Mouse (Mus musculus): Measurements from ENCODE around the gene Syn3.
A peak's percentile ranks its signal among the peaks of the same experiment; 100 is the strongest.
"Not testable (repeated sequence)": the region's sequence is repeated elsewhere in the genome, so short reads cannot be mapped to it uniquely, and the experiment has no call there.

Gene Syn3

DNA sequence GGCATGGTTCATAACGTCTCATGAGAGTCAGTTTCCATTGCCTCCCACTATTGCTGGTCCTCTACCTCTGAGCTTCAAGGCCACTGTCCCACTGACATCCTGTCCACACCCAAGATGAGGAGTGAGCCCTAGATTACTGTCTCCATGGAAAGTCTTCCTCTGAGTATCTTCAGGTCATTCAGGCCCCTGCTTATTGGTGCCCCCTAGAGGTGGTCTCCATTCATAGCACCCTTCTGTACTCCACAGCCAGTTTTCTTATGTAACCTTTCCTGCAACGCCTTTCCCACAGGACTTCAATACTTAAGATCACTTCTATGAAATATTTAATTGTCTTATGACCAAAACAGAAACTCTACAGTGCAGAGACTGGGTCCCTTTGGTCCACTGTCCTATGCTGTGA, 80.4 kb downstream of the Syn3 start:
- DNase-seq (ENCODE audit: low spot score in 2 of 2), result no peak

DNA sequence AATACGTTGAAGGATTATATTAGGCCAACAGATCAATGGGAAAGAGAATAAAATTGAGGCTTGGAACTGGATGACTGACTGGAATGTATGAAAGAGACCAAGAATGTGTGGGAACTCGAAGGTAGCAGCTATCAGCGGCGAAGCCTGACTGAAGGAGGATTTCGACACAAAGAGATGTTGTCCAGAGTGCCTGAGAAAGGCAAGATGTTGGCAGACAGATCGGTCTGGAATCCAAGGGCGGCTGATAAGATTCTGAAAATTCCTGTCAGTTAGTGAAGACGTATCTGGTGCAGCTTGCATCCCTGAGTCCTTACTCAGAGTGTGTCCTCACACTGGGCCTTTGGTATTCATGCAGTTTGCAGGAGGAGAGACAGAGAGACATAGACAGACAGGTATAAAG, 81.9 kb downstream of the Syn3 start:
- no peak for DNase-seq (ENCODE audit: low spot score in 2 of 2)

DNA sequence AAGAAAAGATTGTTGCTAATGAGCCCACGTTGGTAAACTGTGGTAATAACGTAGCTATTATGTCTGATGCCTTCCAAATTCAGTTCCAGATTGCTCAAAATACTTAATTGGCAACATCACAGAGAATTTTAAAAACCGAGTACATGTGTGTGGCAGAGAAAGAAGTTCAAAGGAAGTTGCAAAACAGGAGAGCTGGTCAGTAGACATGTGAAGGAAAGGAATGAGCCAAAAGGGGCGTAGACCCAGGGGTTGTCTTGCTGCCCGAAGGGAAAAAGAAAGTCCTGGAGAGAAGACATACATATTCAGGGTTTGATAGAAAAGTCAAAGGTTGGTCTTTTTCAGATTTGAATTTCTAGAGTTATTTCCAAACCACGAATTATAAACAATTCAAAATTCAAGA, 87.8 kb downstream of the Syn3 start:
- DNase-seq (ENCODE audit: low spot score in 2 of 2), result no peak

DNA sequence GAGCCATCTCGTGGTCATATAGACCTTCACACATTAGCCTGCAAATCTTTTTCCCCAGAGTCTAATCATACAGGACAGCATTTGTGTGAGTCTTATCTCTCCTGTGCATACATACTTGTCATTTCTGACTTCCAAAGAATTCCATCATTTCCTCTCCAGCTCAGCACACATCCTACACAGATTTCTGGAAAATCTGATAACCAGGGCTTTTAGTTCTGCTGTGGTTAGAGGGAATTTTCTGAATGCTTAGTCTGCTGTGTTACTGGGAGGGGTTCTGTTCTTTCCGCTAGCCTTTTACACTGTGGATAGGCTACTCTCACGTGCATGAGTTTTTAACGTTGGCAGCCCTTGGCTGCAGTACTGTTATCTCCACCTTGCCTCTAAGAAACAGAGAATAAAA, 91.7 kb downstream of the Syn3 start:
- DNase-seq (ENCODE audit: low spot score in 2 of 2), result no peak

DNA sequence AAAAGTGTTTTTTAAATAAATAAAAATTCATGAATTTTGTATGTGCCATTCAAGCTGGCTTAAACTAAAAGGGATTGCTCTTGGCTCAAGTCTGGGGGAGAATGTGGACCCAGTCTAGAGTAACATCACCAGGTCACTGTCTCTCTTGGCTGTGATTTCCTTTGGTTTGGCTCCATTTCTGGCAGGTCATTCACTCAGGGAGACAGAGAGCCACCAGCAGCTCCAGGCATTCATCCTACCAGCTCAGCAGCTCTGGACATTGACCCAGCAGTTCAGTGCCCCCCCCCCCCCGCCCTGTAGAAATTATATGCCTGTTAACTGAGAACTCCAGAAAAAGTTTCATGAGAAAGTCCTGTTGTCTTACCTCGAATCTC, 100.4 kb downstream of the Syn3 start:
- no peak for DNase-seq (ENCODE audit: low spot score in 2 of 2)

DNA sequence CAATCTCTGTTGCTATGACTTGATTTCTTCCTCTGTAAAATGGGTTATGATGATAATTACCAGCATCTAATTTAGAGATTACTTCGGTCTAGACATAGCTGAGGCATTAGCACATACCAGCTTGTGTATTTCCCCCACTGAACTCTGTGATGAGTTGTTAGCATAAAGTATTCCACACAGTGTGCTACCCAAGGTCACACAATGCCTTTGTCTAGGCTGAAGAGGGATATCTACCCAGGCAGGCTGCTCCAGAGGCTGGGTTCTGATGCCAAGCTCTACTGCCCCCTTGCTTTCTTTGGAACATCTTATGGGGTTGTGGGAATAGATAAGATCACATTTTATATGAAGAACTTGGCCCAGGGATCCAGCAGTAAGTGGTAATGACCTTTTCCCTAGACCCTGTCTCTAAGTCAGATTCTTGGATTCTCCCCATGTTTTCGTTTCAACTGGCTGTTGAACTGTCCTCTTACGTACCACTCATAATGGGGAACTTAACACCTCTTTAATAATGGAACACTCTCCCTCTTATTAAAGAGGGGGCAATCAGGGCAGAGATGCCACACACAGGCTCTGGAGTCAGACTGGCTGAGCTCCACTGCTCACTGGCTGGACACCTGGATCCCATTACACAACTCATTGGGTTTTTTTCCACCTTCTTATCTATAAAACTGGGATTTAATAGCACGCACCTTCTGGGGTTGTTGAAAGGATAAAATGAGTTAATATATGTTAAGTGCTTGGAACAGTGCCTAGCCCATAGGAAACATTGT, 100.9 kb downstream of the Syn3 start:
- DNase-seq (ENCODE audit: low spot score in 2 of 2), result no peak

DNA sequence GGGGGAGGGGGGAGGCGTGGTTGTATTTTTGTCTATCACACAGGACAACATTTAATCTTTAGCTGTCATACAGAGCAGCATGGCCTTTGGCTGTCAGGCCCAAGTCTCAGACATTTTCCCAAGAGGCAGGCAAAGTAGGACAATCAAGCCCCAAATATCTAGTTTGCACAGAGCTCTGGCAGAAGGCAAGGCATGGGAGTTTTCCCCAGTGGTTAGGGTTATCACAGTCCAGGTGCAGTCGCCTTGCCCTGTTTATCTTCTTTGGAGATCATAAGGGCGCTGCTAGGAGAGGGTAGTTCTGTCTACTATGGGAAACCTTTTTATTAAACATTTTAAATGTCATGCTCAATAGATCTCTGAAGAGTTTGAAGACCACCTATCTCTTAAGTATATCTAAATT, 106.3 kb downstream of the Syn3 start:
- no peak for DNase-seq (ENCODE audit: low spot score in 2 of 2)

DNA sequence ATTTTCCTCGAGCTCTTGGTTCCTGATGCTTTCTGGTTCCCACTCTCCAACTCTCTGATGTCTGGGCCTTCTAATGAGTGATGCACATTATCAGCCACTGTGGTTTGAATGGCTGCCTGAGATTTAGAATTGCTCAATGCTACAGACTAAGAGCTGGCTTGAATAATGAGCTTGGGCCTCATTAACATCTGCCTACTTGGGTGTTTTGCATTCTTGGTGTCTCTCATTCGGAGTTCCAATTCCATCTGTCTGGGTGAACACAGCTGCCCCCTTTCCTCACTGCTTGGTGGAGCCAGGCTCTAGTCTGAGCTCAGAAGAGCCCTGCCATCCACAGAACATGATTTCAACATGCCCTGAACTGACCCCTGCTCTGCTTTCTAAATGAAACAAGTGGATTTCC, 108.8 kb downstream of the Syn3 start:
- peak in 1 of 2 experiments; percentile 58 for DNase-seq (ENCODE audit: low spot score in 2 of 2)

DNA sequence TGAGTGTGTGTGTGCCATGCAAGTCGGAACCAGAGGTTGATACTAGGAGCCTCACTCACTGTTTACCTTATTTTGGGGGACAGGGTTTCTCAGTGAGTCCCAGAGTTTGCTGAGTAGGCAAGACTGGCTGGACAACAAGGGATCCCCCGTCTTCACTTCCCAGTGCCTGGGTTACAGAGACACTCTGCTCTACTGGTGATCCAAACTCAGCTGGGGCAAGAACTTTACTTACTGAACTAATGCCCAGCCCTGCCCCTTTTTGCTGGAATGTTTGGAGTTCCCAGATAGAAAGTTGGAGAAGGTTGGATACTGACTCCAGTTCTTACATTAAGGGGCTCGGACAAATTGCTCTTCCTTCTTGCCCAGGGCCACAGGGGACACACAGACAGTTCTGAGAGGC, 109.3 kb downstream of the Syn3 start:
- no peak for DNase-seq (ENCODE audit: low spot score in 2 of 2)

DNA sequence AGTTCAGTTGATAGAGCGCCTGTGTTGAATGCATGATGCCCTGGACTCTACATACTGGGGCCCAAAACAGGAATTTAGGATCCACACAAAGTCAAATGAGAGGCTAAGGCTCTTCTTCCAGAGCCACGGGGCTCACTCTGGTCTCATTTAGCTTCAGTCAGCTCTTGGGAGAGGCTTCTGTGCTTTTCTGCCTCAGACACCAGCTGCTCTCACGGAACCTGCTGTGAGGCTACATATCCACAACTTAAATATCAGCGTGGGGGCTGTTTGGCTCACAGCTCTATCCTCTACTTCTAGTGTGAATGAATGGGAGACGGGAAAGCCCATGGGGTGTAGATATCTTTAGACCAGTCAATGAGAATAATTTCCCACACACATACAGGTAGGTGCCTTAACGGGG, 109.9 kb downstream of the Syn3 start:
- peak; percentile 70 to 83 for DNase-seq (ENCODE audit: low spot score in 2 of 2)

DNA sequence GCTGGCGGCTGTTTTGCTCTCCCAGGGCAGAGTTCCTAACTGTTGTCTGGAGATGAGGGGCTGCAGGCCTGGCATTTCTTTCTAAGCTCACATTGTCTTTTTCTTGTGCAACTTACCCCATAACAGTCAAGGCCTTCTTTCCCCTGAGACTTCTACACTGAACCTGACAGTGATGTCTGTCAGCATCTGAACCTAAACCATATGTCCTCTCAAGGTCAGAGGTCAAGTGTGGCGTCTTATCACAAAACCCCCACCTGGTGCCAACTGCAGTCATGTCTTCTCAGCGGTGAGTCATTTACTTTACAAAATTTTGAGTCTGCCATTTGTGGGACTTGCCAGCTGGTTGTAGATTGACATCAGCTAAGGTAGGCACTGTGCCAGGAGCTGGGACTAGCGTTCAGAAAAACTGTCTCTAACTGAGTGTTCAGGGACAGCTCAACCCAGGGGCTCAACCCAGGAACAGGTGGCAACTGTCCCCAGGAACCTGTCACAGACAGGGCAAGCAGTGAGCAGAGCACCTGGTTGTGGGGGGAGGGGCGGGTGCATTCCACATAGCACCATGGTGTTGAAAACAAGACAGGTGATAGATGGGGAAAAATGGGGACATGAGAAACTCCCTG, 110.8 kb downstream of the Syn3 start:
- peak; percentile 60 to 66 for DNase-seq (ENCODE audit: low spot score in 2 of 2)

DNA sequence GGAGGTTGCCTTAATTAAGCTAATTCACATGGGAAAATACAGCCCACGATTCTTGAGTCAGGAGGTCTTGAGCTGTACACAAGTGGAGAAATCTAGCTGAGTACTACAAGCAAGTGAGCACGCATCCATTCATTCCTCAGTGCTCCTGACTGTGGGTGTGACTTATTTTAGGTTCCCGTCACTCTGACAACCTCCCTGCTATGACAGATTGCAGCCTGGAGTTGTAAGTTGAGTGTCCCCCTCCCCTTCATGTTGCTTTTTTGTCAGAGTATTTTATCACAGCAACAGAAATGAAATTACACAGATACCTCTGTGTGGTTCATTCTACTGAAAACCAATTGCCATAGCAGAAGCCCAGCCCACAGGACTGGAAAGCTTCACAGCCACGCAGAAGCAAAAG, 112.5 kb downstream of the Syn3 start:
- DNase-seq (ENCODE audit: low spot score in 2 of 2), result no peak

DNA sequence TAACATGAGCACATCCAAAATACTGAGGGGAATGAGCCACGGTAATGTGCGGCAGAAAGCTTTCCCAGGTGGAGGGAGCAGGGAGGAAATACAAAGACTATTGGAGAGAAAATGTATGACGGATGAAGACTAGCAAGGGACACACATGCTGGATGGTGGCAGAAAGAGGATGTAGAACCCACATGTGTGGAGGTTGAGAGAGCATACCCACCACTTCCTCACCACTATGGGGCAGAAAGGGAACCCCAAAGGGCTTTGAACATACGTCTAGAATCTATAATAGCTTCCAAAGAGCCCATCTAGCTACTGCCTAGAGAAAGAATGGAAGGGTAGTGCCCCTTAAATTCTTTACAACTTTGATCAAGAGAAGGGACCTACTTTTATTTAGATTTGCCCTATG, 113.0 kb downstream of the Syn3 start:
- DNase-seq (ENCODE audit: low spot score in 2 of 2), result peak in 1 of 2 experiments; percentile 2

DNA sequence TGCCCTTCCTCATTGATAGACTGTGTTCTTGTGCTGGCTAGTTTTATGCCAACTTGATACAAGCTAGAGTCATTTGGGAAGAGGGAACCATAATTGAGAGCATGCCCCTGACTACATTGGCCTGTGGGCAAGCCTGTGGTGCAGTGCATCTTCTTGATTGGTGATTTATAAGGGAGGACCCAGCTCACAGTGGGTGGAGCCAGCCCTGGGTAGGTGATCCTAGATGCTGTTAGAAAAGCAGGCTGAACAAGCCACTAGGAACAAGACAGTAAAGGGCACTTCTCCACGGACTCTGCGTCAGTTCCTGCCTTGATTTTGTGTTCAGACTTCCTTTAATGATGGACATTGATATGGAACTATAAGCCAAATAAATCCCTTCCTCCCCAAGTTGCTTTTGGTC, 114.0 kb downstream of the Syn3 start:
- DNase-seq (ENCODE audit: low spot score in 2 of 2), result no peak

DNA sequence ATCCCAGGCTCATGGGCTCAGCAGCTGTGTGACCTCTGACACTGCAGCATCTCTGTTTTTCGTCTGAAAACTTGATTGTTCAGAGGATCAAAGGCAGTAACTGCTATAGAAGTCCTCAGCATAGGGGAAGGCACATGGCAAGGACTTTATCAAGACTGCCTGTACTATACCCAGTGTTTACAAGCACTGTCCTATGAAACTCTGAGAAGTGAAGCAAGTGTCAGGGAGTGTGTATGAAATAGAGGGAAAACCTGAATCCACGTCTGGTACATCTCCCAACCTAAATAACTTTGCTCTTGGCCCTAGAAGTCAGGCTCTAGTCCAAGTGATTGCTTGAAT, 116.8 kb downstream of the Syn3 start:
- DNase-seq (ENCODE audit: low spot score in 2 of 2), result no peak

DNA sequence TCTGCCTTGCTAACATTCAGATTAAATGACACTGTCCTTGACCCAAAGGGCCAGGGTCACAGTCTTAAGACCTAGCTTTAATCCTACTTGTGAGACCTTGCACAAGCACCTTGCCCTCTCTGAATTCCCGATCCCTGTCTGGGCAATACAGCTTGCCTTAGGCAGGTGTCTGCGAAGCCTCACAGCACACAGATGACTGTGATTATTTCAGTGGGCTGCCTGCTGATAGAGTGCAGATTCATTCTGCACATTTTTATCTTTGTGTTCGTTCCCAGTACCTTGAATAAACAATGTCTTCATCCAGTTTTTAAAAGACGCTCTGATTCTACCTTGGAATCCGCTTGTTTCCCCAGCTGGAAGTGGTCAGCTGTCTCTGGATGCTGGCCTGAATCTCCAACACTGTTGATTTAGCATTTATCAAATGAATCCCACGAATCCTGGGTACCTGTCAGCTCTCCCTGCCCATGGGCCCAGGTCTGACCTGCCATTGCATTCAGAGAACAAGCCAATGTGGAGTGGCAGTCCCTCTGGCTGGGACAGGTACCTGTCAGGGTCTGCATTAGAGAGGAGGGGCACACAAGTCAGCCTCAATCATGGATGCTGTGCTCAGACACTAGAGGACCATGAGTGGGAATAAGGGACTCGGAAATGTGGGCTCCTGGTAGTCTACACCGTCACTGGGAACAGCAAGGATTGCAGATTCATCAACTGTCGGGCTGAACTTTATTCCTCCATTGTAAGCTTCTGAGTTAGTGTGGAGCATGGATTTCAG, 117.4 kb downstream of the Syn3 start:
- DNase-seq (ENCODE audit: low spot score in 2 of 2), result no peak

DNA sequence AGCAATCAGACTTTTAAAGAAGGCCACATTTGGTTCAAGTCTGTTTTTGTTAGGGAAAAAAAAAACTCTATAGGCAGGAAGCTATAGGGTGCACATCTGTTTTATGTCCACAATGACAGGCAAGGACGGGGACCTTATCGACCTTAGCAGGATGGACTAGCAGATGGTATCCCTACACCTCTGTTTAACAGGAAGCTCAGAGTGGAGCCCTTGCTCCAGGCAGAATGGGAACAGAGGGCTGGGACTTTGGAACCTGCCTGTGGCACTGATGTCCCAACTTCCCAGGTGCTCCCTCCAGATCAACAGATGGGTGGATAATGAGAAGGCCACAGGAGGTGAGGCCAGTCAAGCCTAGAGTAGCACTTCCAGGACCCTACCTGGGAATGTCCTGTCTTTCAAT, 118.1 kb downstream of the Syn3 start:
- no peak for DNase-seq (ENCODE audit: low spot score in 2 of 2)

DNA sequence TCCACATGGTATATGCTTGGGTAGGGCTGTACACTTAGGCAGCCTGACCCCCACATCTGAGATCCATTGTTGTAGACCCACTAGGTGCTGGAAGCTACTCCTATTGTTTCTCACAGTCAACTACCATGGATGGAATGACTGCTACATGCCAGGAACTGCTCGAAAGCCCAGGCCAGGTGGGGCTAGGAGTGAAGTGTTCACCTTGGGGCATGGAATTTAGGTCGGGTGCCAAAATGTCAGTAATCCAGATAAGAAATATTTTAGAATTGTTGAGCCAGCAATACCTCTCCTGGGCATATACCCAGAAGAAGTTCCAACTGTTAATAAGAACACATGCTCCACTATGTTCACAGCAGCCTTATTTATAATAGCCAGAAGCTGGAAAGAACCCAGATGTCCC, 119.9 kb downstream of the Syn3 start:
- DNase-seq (ENCODE audit: low spot score in 2 of 2), result not testable (repeated sequence)

DNA sequence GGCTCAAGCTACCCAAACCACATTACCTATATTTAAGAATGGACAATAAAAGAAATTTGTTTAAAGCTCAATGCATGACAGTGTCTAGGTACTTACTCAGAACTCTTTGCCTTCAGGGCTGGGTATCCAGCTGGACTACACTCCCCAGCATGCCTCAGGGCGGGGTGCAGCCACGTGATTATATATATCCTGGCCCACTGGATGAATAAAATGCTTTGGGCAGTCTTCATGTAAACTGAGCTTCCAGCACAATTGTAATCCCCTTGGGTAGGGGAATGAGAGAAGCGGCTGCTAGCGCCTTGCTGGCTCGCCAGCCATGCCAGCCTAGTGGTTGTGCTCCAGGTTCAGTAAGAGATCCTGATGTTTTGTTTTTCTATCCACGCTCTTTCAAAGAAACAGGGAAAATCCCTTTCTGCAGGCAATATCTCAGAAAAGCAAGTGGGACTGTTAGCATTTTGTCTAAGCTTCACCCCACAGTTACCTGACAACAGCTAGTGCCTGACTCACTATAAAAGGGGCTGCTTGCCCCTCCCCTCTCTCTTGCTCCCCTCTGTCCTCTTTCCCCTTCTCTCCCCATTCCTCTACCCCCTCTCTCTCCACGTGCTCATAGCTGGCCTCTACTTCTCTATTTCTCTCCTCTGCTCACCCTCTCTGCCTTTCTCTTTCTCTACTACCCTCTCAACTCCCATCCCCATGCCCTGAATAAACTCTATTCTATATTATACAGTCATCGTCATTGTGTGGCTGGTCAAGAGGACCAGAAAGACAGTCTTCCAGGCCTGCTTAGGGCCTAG, 122.1 kb downstream of the Syn3 start:
- DNase-seq (ENCODE audit: low spot score in 2 of 2), result no peak

DNA sequence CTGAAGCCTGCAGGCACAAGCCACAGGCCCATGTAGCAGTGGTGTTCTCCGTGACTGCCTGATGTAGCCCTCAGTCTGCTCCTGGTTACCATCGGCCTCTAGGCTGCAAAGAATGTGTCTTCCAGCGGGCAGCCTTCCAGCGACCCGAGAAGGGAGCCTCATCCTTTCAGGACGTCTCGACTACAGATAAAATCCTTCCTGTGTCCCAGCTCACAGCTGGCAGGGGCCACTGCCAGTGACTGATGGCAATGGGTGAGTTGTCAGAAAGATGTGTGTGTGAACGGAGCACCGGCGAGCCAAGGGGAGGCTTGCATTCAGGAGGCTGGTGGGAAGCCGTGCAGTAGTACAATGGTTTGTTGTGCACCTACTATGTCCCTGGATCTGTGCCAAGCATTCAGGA, 122.8 kb downstream of the Syn3 start:
- peak; percentile 69 to 73 for DNase-seq (ENCODE audit: low spot score in 2 of 2)

DNA sequence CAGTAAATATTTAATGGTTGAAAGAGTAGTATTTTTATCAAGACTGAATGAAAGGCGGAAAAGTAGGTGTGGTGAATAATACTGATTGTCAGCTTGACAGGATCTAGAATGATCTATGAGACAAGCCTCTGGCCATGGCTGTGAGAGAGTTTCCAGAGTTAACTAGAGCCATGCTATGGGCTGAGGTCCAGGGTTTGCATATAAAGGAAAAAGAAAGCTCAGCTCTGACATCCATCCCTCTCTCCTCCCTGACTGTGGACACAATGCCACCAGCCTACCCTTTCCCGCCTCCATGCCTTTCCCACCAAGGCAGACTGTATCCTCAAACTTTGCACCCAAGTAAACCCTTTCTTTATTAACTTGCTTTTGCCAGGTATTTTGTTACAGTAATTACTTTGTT, 124.6 kb downstream of the Syn3 start:
- DNase-seq (ENCODE audit: low spot score in 2 of 2), result no peak

DNA sequence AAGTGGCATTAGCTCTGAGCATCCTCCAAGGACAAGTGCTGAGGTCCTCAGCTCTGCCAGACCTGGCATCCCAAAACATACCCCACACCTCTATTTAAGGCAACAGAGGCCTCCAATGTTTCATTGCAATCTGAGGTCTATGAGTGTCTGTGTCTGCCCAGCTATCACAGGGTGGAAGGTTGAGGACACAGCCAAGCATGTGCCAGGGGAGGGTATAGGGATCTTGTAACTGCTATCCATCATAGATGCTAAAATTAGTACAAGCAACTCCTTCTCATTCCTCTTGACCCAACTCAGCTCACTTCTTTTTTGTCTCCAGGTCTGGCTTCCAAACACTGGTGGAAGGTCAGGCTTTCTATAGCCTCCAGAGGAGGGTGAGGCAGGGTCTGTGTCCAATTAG, 127.1 kb downstream of the Syn3 start:
- no peak for DNase-seq (ENCODE audit: low spot score in 2 of 2)

Measured in right cerebral cortex, postnatal 10 days (tissue).